Mouse (Mus musculus) layer of hippocampus, postnatal 25 days (tissue): ENCODE results near the gene 1700012B09Rik. TPM values are rescaled to one million over a fixed set of nuclear protein-coding genes. Genes with fewer than 3 reads are reported as not detected.

Experiments
- DNase-seq, 2 experiments: peaks; one replicate each; pipeline ENCODE4 v3.0.0; 2022; ENCODE audit warnings: mixed read lengths in 2 of 2, low spot score in 1 of 2; ENCODE audit errors: extremely low spot score in 1 of 2
- total RNA-seq, 2 experiments: library from RNA; stranded (reverse); gene quantifications; 2 replicates each; pipeline ENCODE4 v1.2.3; 2021

1700012B09Rik gene
- total RNA-seq, 2 experiments from 2014 or later, result 0.42 TPM; not detected in 1

GRCm38 (mm10) chr9:14739498-14740150, 31.2 kb downstream of the 1700012B09Rik start:
- DNase-seq, result no peak

- no peak for DNase-seq
Observed at GRCm38 (mm10) chr9:14730941-14731541, 39.8 kb downstream of the 1700012B09Rik start.

GRCm38 (mm10) chr9:14728365-14728764, 42.5 kb downstream of the 1700012B09Rik start:
- no peak for DNase-seq

GRCm38 (mm10) chr9:14726629-14727028, 44.2 kb downstream of the 1700012B09Rik start:
- DNase-seq, result no peak

GRCm38 (mm10) chr9:14726005-14726404, 44.8 kb downstream of the 1700012B09Rik start:
- DNase-seq, result no peak

- DNase-seq, result no peak
Observed at GRCm38 (mm10) chr9:14724755-14725420, 45.9 kb downstream of the 1700012B09Rik start.

- no peak for DNase-seq
Observed at GRCm38 (mm10) chr9:14721610-14722009, 49.2 kb downstream of the 1700012B09Rik start.

GRCm38 (mm10) chr9:14720384-14720783, 50.4 kb downstream of the 1700012B09Rik start:
- no peak for DNase-seq

GRCm38 (mm10) chr9:14718332-14718691, 52.5 kb downstream of the 1700012B09Rik start:
- DNase-seq, result no peak

GRCm38 (mm10) chr9:14717689-14718331, 53.0 kb downstream of the 1700012B09Rik start:
- DNase-seq, result no peak

GRCm38 (mm10) chr9:14715258-14715657, 55.6 kb downstream of the 1700012B09Rik start:
- no peak for DNase-seq

GRCm38 (mm10) chr9:14710910-14711309, 59.9 kb downstream of the 1700012B09Rik start:
- no peak for DNase-seq

Other genes starting within 250 kb of the 1700012B09Rik start
- gene Amotl1, start 126.0 kb downstream of the 1700012B09Rik start, total RNA-seq, result 10 to 100 TPM; 14.1 to 14.9 TPM
- not detected for gene Piwil4, start 30.3 kb downstream of the 1700012B09Rik start, total RNA-seq
- gene Fut4, start 18.6 kb downstream of the 1700012B09Rik start, total RNA-seq, result under 1 TPM; 0.14 to 0.20 TPM
- 10 to 100 TPM in 1 of 2 experiments, 1 to 10 TPM in 1; 9.8 to 10.9 TPM for gene Mre11a, start 13.6 kb upstream of the 1700012B09Rik start, total RNA-seq
- 10 to 100 TPM; 13.2 to 16.4 TPM for gene Ankrd49, start 13.8 kb upstream of the 1700012B09Rik start, total RNA-seq
- gene Gpr83, start 89.2 kb upstream of the 1700012B09Rik start, total RNA-seq, result 10 to 100 TPM; 13.8 to 13.9 TPM
- not detected for gene Izumo1r, start 132.9 kb upstream of the 1700012B09Rik start, total RNA-seq